1 mouse cellular context compared by ENCODE assay signal in the genomic region with DNA sequence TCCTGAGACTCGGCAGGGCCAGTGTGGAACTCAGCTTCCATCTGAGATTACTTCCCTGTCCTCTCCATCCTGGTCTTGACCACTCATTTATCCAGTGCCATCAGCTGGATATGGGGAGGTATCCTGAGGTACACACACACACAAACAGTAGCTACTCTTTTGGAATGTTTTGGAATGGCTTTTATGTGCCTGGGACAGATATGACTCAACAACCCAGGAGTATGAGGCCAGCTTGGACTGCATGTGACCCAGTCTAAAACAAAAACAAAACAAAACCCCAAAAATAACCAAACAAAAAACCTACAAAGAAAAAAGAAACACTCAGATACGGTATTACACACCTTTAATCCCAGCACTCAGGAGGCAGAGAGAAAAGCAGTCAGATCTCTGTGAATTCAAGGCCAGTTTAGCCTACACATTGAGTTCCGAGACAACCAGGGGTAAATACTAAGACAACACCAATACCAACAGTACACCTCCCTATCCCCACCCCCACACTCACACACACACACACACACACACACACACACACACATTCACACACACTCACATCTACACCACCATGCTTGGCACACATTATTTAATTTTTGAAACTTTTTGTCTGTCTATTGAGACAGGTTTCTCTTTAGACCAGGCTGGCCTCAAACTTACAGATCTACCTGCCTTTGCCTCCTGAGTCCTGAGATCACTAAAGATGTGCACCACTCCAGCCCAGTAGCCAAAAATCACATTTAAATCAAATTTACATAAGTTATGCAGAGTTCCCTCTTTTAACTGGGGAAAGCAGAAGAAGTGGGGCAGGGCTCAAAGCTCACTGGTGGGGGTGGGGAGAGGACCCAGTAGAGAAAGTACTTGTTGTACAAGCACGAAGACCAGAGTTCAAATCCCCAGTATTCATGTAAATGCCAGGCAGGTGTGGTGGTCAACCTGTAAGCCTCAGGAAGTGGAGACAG.
TF ChIP-seq lines count a peak whose summit lies in the region.

No protein-coding gene starts in this region.

TF ChIP-seq in C2C12, 6 proteins besides CTCF, POLR2A, EP300 and RAD21 (continued from another document):
- no peak for TF ChIP-seq MAX (IDR thresholded peaks at IDR 0.05)
